Mouse (Mus musculus) megakaryocyte, adult 5-6 weeks (primary cell): ENCODE measurements at regions not wholly inside any gene's neighbourhood (a gene's known extent, or its start where the extent isn't known, plus 50 kb on each side); places are given as distances from the start of the nearest gene placed in this dataset.

Experiments used
- ATAC-seq: 2 replicates; pipeline ENCODE4 v1.8.0; 2016; ENCODE audit warnings: mild to moderate bottlenecking, inconsistent platforms; ENCODE audit not compliant: poor library complexity, severe bottlenecking

- ATAC-seq, result no peak
Measured at GRCm38 (mm10) chr19:55985518-55985917, 243.9 kb downstream of the Tcf7l2 start.

GRCm38 (mm10) chr19:55991791-55992726 is 250.4 kb downstream of the Tcf7l2 start:
- no peak for ATAC-seq

- ATAC-seq, result no peak
Measured at GRCm38 (mm10) chr19:55992727-55993066, 251.1 kb downstream of the Tcf7l2 start.

- no peak for ATAC-seq
Measured at GRCm38 (mm10) chr19:55995721-55996120, 254.1 kb downstream of the Tcf7l2 start.

GRCm38 (mm10) chr19:55998454-55999180 is 257.0 kb downstream of the Tcf7l2 start:
- no peak for ATAC-seq

- no peak for ATAC-seq
Measured at GRCm38 (mm10) chr19:55999409-55999808, 257.8 kb downstream of the Tcf7l2 start.

- ATAC-seq, result no peak
Measured at GRCm38 (mm10) chr19:56001428-56001827, 259.8 kb downstream of the Tcf7l2 start.

GRCm38 (mm10) chr19:56005886-56006285 is 264.3 kb downstream of the Tcf7l2 start:
- ATAC-seq, result no peak

GRCm38 (mm10) chr19:56007433-56007832 is 265.8 kb downstream of the Tcf7l2 start:
- no peak for ATAC-seq

- ATAC-seq, result no peak
Measured at GRCm38 (mm10) chr19:56010766-56011165, 269.1 kb downstream of the Tcf7l2 start.

- ATAC-seq, result no peak
Measured at GRCm38 (mm10) chr19:56011292-56011691, 269.7 kb downstream of the Tcf7l2 start.

GRCm38 (mm10) chr19:56016548-56017346 is 270.2 kb upstream of the Habp2 start:
- ATAC-seq, result no peak

GRCm38 (mm10) chr19:56017524-56017923 is 269.4 kb upstream of the Habp2 start:
- ATAC-seq, result no peak

GRCm38 (mm10) chr19:56019143-56019542 is 267.8 kb upstream of the Habp2 start:
- no peak for ATAC-seq

- ATAC-seq, result no peak
Measured at GRCm38 (mm10) chr19:56022348-56022747, 264.6 kb upstream of the Habp2 start.

GRCm38 (mm10) chr19:56024599-56024998 is 262.3 kb upstream of the Habp2 start:
- no peak for ATAC-seq

- no peak for ATAC-seq
Measured at GRCm38 (mm10) chr19:56029428-56030281, 257.3 kb upstream of the Habp2 start.

- no peak for ATAC-seq
Measured at GRCm38 (mm10) chr19:56030401-56030925, 256.5 kb upstream of the Habp2 start.

- ATAC-seq, result no peak
Measured at GRCm38 (mm10) chr19:56034552-56034951, 252.4 kb upstream of the Habp2 start.

GRCm38 (mm10) chr19:56037584-56037983 is 249.4 kb upstream of the Habp2 start:
- ATAC-seq, result no peak
